Mouse (Mus musculus) ES-E14 (cell line): ENCODE measurements around the gene Usp50.

Experiments
- CHD2 ChIP-seq: IDR thresholded peaks from 2 replicates; pipeline ENCODE4 v1.6.1; 2014; ENCODE audit warnings: mild to moderate bottlenecking, low read depth, low read length, inconsistent platforms
- HCFC1 ChIP-seq: IDR thresholded peaks from 2 replicates; pipeline ENCODE4 v1.6.1; 2012; ENCODE audit warnings: low read length, inconsistent platforms, borderline replicate concordance; ENCODE audit not compliant: insufficient read depth
- MAFK ChIP-seq: IDR thresholded peaks from 2 replicates; pipeline ENCODE4 v1.6.1; 2014; ENCODE audit warnings: mild to moderate bottlenecking, low read depth, low read length, inconsistent platforms; ENCODE audit not compliant: insufficient read depth

DNA sequence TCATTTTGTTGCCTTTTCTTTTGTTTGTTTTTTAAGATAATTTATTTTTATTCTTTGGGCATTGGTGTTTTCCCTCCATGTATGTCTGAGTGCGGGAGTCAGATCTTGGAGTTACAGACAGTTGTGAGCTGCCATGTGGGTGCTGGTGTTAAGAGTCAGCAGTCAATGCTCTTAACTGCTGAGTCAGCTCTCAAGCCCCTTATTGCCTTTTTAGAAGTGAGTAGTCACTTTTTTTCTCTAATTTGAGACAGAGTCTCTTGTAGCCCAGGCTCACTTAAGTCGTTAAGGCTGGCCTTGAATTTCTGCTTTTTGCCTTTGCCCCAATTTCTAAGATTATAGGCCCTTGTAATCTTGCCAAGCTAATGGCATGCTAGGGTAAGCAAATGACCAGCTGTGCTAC lies 52.8 kb downstream of the Usp50 start:
- TF ChIP-seq HCFC1 (no peak), MAFK (peak; percentile 84), CHD2 (no peak)
